8 mouse cellular contexts compared by ENCODE assay signal in genomic region chr12:83502190-83502589, GRCm38 (mm10). TPM values are rescaled to one million over a fixed set of nuclear protein-coding genes. Genes with fewer than 3 reads are reported as not detected.
DNase-seq lines count a peak whose midpoint lies in the region; ATAC-seq and TF ChIP-seq lines count a peak whose summit lies in the region.

No protein-coding gene starts in this region.

- H3K27ac ChIP-seq in forebrain, embryonic 12.5 days: no peak overlapping the region
- no peak overlapping the region for H3K27ac ChIP-seq in forebrain, embryonic 15.5 days (replicated peaks)
- H3K27ac ChIP-seq in forebrain, embryonic 14.5 days (ENCODE audit: low read depth, low read length): no peak overlapping the region
- no peak overlapping the region for H3K27ac ChIP-seq in liver, postnatal 0 days (ENCODE audit: low read depth)

- no peak for TF ChIP-seq EP300 in liver, postnatal 0 days (IDR thresholded peaks at IDR 0.05; ENCODE audit: low read depth)

- H3K4me2 ChIP-seq in forebrain, embryonic 12.5 days: no peak overlapping the region
- H3K4me2 ChIP-seq in forebrain, embryonic 15.5 days (replicated peaks): no peak overlapping the region
- H3K4me2 ChIP-seq in forebrain, embryonic 14.5 days (ENCODE audit: low read length): no peak overlapping the region
- H3K4me2 ChIP-seq in liver, postnatal 0 days (ENCODE audit: low read depth, low read length): 0 out of 2 replicates have a peak overlapping the region, but pooled peaks have one; percentile 33

- no peaks in the 10 kb centered on the region for H3K9me3 ChIP-seq in forebrain, embryonic 12.5 days
- no peaks in the 10 kb centered on the region for H3K9me3 ChIP-seq in forebrain, embryonic 15.5 days
- H3K9me3 ChIP-seq in forebrain, embryonic 14.5 days (replicated peaks; ENCODE audit: control insufficient read depth, low read length): no peaks in the 10 kb centered on the region
- H3K9me3 ChIP-seq in liver, postnatal 0 days (ENCODE audit: low read length): no peaks in the 10 kb centered on the region

- no peaks in the 10 kb centered on the region for H3K4me1 ChIP-seq in forebrain, embryonic 12.5 days
- no peaks in the 10 kb centered on the region for H3K4me1 ChIP-seq in forebrain, embryonic 15.5 days
- no peaks in the 10 kb centered on the region for H3K4me1 ChIP-seq in forebrain, embryonic 14.5 days (ENCODE audit: control insufficient read depth, insufficient read depth, low read length)
- no peaks in the 10 kb centered on the region for H3K4me1 ChIP-seq in liver, postnatal 0 days (ENCODE audit: insufficient read depth)

- WGBS in forebrain, embryonic 12.5 days: 8% methylated on average over 9 of the region's 9 CpGs
- WGBS in forebrain, embryonic 15.5 days: 5% methylated on average over 9 of the region's 9 CpGs
- 4% methylated on average over 9 of the region's 9 CpGs for WGBS in forebrain, embryonic 14.5 days
- WGBS in liver, postnatal 0 days (ENCODE audit: insufficient replicate concordance): 6% methylated on average over 9 of the region's 9 CpGs

- H3K27me3 ChIP-seq in forebrain, embryonic 12.5 days: 0 out of 2 replicates have a peak, but pooled peaks cover 5% of the 10 kb centered on the region
- no peaks in the 10 kb centered on the region for H3K27me3 ChIP-seq in forebrain, embryonic 15.5 days
- no peaks in the 10 kb centered on the region for H3K27me3 ChIP-seq in forebrain, embryonic 14.5 days (replicated peaks; ENCODE audit: control insufficient read depth, insufficient read depth, low read length)
- H3K27me3 ChIP-seq in liver, postnatal 0 days (ENCODE audit: insufficient read depth, low read length): no peaks in the 10 kb centered on the region

- no peak overlapping the region for H3K4me3 ChIP-seq in forebrain, embryonic 12.5 days (replicated peaks)
- no peak overlapping the region for H3K4me3 ChIP-seq in forebrain, embryonic 15.5 days
- H3K4me3 ChIP-seq in forebrain, embryonic 14.5 days (ENCODE audit: low read depth, low read length): no peak overlapping the region
- no peak overlapping the region for H3K4me3 ChIP-seq in liver, postnatal 0 days (ENCODE audit: low read depth, low read length)

- peak; percentile 69 for DNase-seq in A20 (ENCODE audit: low read depth, low spot score)
- DNase-seq in c-Kit-positive CD71-negative TER-119-negative erythroid progenitor cells, embryonic 14.5 days (ENCODE audit: low read depth): peak; percentile 65
- DNase-seq in forebrain, embryonic 14.5 days (ENCODE audit: low spot score): peak; percentile 91
- peak; percentile 72 for DNase-seq in kidney, postnatal 10 days
- DNase-seq in liver, postnatal 0 days: peak; percentile 54
- peak; percentile 38 for DNase-seq in right cerebral cortex, postnatal 14 days

- H3K9ac ChIP-seq in forebrain, embryonic 12.5 days: no peak overlapping the region
- no peak overlapping the region for H3K9ac ChIP-seq in forebrain, embryonic 15.5 days (replicated peaks)
- no peak overlapping the region for H3K9ac ChIP-seq in forebrain, embryonic 14.5 days (ENCODE audit: low read length)
- H3K9ac ChIP-seq in liver, postnatal 0 days (replicated peaks): no peak overlapping the region

- H3K36me3 ChIP-seq in forebrain, embryonic 12.5 days (replicated peaks): no peaks in the 10 kb centered on the region
- no peaks in the 10 kb centered on the region for H3K36me3 ChIP-seq in forebrain, embryonic 15.5 days
- H3K36me3 ChIP-seq in forebrain, embryonic 14.5 days (ENCODE audit: control insufficient read depth, insufficient read depth, low read length): no peaks in the 10 kb centered on the region
- H3K36me3 ChIP-seq in liver, postnatal 0 days (replicated peaks; ENCODE audit: insufficient read depth, low read length): no peaks in the 10 kb centered on the region

- ATAC-seq in forebrain, embryonic 12.5 days (ENCODE audit: low FRiP score): peak; percentile 30; the same call in 1 of the 2 replicates
- no peak for ATAC-seq in forebrain, embryonic 15.5 days (replicated peaks)
- peak; percentile 54; the same call in 1 of the 2 replicates for ATAC-seq in forebrain, embryonic 14.5 days
- ATAC-seq in liver, postnatal 0 days: 0 out of 2 replicates have a peak, but pooled peaks have one; percentile 56

- peak; percentile 91 for TF ChIP-seq CTCF in liver, postnatal 0 days (IDR thresholded peaks at IDR 0.05; ENCODE audit: low read depth)

RNA-seq across cellular contexts. Expression of gene Dpf3, which starts 14.7 kb away (rescaled TPM):
- 7.5 and 7.7 TPM in 2 replicates for polyA plus RNA-seq in forebrain, embryonic 12.5 days (2016; fragmentation: Nextera tagmentation; extraction: Ambion mirVana)
- 9.8 and 11.2 TPM in 2 replicates for polyA plus RNA-seq in forebrain, embryonic 15.5 days (2015; fragmentation: Nextera tagmentation; extraction: Ambion mirVana)
- polyA plus RNA-seq in forebrain, embryonic 14.5 days (2014; fragmentation: Nextera tagmentation; extraction: Ambion mirVana): 7.8 and 9.6 TPM in 2 replicates
- 4.5 and 7.5 TPM in 2 replicates for polyA plus RNA-seq in liver, postnatal 0 days (2015; fragmentation: Nextera tagmentation; extraction: Ambion mirVana)

RNA-seq across cellular contexts. Expression of gene Dcaf4, which starts 18.1 kb away (rescaled TPM):
- polyA plus RNA-seq in forebrain, embryonic 12.5 days (2016; fragmentation: Nextera tagmentation; extraction: Ambion mirVana): 26.4 and 33.1 TPM in 2 replicates
- polyA plus RNA-seq in forebrain, embryonic 15.5 days (2015; fragmentation: Nextera tagmentation; extraction: Ambion mirVana): 47.6 and 48.4 TPM in 2 replicates
- polyA plus RNA-seq in forebrain, embryonic 14.5 days (2014; fragmentation: Nextera tagmentation; extraction: Ambion mirVana): 41.9 and 47.2 TPM in 2 replicates
- polyA plus RNA-seq in liver, postnatal 0 days (2015; fragmentation: Nextera tagmentation; extraction: Ambion mirVana): 6.8 and 8.0 TPM in 2 replicates

Comparison
In these comparisons a context has a peak if more than half of its experiments do, and no peak if none do; other contexts are left out.
1. DNase-seq: peak in every context shown above with its lines; median percentile 91 in forebrain, embryonic 14.5 days; 72 in kidney, postnatal 10 days; 69 in A20; 65 in c-Kit-positive CD71-negative TER-119-negative erythroid progenitor cells, embryonic 14.5 days; 54 in liver, postnatal 0 days; 38 in right cerebral cortex, postnatal 14 days.